Mouse (Mus musculus): ENCODE results near the gene Myrf.

The Myrf gene

DNA sequence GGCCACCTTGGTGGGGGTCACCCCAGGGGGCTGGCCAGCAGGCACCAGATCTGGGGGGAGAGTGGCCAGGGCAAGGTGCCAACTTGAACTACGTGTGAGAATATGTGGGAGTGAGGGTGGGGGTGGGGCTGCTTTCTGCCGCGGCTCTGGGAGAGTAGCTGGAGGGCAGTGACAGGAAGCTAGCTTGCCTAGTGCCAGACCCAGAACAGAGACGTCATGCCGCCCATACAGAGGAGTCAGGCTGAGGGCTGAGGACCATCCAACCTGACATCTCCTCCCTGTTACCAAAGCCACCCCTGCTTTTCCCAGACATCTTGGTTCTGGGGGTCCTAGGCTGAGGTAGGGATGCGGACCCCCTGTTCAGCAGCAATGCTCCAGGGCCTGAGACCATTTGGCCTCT lies 6.6 kb upstream of the Myrf start:
- no peak for DNase-seq

DNA sequence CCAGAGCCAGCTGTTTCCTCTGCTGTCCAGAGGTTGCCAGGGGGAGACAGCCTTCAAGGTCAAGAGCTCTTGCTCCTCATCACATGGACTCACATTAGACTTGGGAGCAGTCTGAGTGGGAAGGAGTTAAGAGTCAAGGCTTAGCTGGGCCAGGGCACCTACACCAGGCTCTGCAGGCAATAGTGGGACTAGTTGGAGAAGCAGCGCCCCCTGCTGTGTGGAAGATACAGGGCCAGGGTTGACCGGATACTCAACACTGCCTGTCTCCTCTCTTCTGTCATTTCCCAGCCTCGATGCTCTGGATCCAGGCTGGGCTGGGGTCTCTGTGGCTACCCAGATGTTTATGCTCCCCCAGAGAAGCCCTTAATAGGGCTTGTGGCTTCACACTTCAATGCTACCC lies 3.6 kb upstream of the Myrf start:
- DNase-seq: peak; percentile 28

DNA sequence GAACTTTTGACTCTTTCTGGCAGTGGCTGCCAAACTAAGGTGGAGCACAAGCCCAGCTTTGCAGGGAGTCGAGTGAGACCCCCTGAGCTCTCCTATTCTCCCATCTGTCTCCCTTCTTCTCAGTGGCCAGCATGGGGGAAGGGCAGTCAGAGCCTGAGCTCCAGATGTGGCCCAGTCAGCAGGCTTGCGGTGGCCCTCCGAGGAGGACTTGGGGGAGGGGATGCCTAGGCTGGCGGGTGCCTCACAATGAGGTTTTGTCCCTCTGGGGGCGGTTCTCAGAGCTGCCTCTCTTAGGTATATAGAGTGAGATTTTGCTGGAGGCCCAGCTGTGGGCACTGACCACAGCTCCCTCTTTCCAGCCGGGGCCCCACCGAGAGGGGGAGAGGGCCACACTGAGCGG lies 2.4 kb upstream of the Myrf start:
- DNase-seq: no peak

DNA sequence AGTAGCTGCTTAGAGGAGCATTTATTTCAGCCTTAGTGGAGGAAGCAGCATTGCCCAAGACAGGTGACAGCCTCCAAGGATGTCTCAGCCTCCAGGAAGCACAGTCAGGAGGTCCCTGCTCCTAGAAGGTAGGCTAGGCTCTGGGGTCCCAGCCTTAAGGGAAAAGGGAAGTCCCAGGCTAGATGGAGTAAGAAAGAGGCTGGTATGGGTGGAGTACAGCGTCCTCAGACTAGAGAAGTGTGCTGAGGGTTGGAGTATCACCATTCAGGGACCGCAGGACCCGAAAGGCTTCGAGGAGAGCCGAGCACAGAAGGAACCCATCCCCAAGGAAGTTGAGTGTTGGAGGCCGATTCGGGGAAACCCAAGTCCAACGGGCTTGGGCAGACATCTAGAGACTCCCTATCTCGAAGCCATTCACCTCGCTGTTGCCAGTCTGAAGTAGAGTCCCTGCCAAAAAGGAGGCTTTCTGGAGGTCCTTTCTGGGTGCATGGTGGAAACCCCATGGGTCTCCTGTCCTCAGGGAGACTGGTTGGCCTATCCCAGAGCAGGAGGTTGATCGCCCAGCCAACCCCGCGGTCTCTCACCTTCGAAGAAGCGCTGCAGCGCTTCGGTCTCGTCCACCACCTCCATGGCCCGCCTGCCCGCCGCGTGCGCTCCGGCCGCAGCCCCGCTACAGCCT lies 434 bp downstream of the Myrf start:
- DNase-seq: no peak

DNA sequence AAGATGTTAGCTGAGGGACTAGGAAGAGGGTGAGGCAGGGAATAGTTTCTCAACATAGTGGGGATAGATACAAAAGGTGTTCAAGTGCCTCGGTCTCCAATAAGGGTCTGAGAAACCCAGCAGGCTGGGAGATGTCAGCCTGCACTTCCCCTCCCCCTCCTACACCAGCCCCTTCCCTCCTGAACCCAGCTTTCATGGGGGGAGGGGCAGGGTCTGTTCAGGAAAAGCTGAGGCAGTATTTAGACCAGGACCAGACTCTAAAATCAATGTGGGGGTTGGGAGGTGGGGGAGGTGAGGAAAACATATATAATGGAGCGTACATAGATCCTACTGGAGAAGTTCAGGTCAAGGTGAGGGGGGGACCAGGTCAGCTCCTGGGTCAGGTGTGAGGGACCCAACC lies 1.1 kb downstream of the Myrf start:
- no peak for DNase-seq

DNA sequence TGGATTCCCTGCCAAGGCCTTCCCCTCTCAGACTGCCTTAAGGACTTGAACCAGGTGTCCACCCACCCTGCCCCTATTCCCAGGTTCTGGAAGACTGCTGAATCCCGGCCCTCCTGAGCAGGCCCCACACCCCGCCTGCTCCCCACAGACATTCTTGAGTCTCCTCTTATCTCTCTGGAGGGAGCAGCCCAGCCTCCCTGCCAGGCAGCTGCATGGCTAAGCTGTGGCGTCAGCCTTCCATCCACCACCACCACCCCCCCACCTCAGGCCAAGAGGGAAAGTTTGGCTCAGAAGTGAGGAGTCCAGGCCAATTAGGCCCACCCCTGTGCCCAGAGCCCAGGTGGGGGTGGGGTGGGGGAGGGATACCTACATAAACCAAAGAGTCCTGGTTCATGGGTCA lies 2.1 kb downstream of the Myrf start:
- DNase-seq: no peak

DNA sequence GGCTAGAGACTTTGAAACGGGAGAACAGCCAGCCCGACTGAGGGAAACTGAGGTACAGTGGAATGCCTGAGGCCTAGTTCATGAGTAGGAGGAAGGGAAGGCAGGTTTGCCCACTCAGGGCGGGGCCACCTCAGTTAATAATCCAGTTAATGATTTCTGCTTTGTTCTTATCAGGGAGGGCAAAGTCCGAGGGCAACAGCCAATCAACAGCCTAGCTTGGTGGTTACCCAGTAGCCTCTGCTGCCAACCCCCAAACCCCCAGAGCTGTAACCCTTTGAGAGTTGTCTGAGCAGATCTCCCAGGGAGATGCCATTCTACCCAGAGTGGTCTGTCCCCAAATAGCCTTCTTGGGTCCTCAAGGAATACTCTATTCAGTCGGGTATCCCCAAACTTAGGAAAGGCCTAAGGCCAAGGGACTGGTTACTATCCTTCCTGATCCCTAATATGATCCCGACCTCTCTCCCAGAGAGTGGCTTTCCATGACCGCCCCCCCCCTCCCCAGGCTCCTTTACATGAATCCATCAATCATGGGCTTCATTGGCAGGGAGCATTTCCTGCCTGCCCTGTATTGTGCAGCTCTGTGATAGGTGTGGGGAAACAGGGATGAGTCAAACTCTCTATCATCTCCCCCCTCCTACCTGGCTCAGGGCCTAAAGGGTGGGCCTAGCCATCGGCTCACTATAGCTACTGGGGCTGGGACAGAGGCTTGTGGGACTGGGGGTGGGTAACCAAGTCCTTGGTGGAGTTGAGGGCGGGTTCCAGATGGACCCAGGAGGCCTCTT lies 4.6 kb downstream of the Myrf start:
- DNase-seq: no peak

DNA sequence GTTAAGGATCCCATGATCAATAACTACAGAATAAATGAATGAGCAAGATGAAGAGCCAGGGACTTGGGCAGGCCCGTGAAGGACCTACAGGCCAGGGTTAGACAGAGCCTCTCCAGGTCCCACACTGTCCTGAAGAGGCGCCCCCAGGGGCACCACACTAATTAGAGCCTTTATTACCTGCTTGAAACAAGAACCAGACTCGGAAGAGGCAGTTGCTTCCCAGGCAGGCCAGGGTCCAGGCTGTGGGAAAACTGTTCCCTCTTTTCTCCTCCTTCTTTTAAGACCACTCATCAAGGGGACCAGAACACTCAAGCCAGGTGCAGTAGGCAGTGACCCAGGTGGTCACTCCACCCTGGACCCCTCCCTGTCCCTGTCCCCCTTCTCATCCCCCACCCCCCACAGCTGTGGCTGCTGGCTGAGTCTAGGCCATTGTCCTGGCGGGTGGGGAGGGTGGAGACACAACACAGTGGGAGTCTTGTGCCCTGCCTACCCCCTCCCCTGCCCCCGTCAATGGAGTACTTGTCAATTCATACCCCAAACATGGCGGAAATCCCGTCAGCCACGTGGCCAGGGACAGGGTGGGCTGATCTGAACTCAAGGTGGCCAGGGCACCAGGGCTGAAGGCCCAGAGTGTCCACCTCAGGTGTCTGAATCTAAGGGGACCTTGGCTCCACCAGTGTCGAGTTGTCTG lies 8.1 kb downstream of the Myrf start:
- no peak for DNase-seq

DNA sequence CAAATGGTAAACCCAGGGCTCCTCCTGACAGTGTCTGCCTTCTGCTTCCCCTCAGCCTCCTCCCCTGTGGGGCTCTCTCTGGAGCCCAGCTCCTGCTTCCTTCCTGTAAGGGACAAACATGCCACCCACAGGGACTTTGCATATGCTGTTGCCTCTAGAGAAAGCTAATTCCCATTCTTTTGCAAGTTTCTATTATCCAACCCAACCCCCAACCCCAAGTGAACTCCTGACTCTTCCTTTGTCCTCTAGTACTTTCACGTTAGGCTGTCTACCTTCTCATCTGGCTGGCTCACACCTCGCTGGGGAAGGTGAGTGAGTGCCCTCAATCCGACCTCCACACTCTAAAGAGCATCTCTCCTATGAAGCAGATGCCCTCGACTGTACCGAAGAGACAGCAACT lies 8.7 kb downstream of the Myrf start:
- no peak for DNase-seq

DNA sequence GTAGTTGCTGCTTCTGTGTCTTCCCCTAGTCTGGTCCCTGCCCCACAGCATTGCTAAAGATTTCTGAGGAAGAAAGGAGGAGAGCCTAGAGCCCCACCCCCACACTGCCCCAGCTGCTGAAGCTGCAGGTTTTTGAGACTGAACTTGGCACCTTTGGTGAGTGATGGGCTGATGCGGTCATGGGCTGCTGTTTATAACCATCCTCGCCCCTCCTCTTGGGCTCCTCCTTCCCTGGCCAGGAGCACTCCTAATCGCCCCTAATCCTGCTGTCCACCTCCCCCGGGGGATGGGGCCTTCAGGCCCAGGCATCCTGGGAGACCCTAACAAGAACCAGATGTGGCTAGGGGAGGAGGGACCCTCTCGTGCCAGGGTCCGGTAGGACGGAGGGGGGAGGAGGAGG lies 9.5 kb downstream of the Myrf start:
- no peak for DNase-seq

DNA sequence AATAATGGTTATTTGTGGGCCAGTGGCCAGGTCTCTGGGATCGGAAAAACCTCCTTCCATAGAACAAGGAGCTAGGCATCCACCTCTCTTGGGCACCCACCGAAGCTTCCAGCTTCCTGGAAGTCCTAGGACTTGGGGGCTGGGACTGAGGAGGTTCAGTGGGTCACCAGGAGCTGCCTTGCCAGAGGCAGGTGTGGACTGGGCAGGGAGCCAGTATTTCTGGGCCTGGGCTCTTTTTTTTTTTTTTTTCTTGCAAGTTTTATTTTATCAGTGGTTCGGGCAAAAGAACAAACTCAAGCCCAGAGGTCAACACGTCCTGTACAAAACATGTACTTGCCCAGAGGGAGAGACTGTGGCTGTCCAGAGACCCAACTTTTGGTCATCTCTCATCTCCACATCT lies 14.8 kb downstream of the Myrf start:
- no peak for DNase-seq

DNA sequence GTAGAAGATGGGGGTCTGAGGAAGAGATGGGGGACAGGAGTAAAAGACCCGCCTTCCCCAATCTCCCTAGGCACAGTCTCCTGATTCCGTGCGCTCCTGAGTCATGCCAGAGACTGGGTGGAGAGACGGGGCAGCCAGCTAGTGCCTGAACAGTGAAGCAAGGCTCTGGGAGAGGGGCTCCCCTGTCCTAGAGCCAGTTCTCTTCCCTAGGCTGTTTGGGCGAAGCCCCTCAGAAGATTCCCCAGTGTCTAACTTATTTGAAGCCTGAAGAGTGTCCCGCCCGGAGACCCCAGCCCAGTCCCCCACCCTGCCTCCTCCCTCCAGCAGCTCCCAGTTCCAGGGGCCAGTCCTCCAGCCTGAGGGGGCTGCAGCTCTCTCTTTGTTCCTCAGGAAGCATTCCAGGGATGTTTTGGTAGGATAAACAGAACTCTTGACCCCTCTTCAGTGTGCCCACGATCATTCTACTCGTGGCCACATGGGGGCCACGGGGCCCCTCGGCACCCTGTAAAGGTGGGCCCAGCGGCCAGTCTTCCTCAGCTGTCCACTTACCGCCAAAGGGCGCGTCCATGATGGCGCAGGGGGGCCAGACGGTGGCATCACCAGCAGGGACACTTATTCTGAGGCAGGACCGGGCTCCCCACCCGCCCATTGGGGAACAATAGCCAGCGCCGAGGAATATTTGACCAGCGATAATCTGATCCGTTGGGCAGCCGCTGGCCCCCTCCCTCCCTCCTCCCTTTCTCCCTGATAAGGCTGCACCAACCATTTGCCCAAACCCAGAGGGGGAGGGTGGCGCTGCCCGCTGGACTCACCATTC lies 15.7 kb downstream of the Myrf start:
- DNase-seq: no peak

DNA sequence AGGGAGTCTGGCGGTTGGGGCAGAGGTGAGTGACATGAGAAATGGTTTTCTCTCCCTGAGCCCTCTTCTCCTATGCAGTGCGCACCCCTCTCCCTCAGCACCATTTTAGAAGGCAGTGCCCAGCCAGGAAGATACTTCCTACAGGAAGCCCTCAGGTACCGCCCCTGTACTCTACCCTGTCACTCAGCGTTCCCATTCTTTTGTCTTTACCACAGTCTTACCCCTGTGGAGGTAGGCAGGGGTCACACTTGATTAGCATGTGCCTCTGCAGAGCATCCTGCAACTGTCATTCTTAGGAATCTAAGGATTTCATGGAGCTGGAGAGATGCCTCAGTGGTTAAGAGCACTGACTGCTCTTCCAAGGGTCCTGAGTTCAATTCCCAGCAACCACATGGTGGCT lies 17.0 kb downstream of the Myrf start:
- DNase-seq: no peak

DNA sequence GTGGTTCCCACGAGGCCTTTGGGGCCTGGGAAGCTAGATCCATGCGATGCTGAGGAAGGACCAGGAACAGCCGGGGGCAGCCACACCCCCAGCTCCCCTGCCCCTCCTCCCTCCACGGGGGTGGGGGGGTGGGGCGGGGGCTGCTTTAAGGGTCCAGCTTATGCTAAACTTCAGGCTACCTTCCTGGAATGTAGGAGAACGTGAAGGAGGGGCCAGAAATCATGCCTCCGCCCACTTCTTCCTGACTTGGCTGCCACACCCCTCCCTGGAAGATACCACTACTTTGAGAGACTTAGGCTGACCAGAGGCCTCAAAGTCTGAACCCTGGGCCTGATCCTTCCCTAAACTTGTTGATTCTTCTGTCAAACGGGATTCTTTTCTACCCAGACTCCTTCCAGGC lies 17.9 kb downstream of the Myrf start:
- DNase-seq: no peak

DNA sequence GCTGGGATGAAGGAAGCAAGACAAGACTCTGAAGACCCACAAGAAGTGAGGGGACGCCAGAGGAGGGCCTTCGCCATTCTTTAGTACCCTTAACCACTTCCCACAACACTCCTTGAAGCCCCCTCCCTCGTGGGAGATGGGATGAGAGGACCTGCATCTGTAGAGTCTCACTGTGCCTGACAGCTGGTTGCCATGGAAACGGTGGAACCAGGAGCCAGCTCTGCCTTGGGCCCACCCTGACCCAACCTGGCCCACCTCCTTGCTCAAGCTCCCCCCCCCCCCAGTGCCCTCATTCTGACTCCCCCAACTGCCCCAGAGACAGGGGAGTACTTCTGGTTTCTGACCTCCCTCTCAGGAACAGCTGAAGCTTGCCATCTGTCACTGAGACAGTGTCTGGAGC lies 19.0 kb downstream of the Myrf start:
- DNase-seq: no peak

DNA sequence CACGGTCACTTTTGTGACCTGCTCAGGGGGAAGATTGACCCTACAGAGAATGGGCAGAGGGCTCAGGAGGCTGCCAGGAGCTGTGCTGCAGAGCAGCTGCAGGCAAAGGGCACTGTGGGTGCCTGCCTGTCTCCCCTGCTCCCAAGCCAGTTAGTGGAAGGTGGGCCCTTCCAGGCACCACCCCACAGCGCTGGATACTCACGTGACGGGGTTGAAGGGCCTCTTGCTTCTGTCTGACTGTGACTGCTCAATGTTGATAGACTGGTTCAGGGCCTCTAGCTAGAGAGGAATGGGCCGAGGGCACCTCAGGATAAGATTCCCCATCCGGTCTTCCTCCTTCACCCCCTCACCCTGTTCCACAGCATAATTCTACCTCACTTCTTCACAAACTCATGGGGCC lies 21.0 kb downstream of the Myrf start:
- DNase-seq: no peak

DNA sequence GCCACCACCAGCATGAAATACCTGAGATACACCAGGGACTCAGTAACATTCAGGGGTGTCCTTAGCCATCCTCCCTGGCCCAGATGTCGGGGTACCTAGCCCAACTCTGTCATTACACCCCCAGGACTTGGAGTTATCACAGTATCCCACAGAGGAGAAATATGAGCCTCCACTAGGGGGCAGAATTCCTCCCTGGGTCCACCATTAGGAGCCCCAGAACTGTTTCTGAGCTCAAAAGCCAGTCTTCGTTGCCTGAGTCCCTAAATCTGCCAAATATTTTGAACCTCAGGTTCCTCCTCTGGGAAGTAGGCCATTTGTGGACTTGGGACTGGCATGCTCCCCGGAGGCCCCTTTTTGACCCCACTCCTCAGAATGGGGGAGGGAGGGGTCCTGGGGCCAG lies 21.4 kb downstream of the Myrf start:
- DNase-seq: peak; percentile 42

DNA sequence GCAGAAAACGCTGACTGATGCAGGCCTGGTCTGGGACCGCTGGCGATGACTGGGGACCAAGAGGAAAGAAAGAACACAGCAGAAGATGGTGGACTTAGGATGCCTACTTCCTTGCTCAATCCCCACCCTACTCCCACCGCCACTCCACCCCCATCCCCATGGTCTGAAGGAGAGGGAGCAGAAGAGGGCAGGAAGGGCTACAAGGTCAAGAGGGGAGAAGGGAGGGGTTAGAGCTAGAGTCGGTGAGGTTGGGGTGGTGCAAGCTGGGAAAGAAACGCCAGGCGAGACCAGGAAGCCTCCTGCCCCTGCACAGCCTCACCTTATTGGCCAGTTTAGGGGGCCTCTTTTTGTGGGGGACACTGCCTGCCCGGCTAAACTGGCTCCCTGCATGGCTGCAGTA lies 24.4 kb downstream of the Myrf start:
- no peak for DNase-seq

DNA sequence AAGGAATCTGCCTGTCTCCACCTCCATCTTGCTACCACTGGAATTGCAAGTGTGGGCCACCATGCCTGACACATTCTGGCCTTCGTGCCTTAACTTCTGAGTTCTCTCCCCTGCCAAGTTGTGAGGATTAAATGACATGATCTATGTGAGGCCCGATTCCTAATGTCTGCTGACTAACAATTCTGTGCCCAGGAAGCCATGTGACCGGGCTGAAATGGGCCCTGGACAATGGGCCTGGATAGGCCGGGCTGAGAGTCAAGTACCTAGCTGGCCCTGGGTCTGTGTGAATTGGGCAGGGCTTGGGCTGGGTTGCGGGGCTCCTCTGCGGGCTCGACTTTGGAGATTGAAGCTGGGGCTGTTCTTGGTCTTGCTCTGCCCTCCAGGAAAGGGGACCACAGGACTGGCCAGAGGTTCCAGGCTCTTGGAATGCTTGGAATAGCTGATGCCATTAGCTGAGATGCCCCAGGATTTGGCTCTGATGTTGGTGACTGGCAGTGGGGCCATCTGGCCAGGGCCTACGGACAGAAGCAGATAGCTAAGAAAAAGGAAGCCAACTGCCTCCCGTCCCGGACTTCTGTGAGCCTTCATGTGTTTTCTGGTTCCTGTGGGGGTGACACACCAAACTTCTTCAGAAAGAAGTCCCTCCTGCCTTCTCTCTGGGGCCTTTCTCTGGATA lies 26.6 kb downstream of the Myrf start:
- DNase-seq: no peak

DNA sequence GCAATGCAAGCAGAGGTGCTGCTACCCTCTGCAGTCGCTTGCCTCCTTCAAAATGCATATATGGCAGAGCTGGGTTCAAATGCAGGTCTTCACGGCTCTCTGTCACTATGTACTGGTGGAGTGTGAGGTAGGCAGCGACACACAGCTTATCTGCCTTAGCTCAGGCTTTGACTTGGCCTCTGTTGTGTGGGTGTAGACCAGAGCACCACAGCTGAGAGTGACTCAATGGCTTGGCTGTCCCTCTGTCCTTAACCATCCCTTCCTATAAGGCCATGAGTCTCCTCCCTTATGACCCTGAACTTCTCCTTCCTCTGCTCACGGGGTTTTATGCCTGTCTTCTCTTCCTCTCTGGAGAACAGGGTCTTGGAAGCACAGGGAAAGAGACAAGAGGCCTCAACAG lies 29.7 kb downstream of the Myrf start:
- DNase-seq: no peak

DNA sequence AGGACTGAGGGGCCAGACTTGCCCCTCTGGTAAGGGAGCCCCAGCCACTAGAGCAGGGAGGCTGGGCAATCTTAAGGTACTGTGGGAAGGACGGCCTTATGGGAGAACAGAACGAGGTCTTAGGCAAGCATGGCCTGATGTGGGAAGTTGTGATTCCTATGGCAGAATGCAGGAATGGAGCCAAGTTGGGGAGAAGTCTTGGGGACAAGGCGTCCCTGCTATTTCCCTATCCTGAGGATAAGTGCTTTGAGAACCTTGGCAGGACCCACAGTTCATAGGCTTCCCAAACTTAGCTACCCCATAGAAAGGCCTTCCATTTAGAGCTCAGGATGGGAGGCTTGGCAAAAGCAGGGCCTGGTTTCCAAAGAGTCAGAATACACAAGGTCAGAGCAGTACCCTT lies 31.7 kb downstream of the Myrf start:
- DNase-seq: no peak

DNA sequence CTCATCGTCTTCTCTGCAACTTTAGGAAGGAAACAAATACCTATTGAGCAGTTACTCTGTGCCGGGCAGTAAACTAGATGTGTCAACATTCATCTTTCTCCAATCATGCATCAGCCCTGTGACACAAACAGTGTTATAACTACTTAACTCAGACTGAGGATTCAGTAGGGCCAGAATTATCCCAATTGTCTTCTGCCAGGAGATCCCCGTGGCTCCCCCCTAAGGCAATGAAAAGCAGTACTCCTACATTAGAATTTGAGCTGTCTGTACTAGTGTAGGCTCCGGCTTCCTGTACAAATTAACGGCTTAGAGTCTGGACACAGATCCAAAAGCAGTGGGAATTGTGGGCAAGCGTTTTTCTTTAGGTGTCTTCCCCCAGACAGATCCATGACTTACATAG lies 35.5 kb downstream of the Myrf start:
- DNase-seq: no peak

DNA sequence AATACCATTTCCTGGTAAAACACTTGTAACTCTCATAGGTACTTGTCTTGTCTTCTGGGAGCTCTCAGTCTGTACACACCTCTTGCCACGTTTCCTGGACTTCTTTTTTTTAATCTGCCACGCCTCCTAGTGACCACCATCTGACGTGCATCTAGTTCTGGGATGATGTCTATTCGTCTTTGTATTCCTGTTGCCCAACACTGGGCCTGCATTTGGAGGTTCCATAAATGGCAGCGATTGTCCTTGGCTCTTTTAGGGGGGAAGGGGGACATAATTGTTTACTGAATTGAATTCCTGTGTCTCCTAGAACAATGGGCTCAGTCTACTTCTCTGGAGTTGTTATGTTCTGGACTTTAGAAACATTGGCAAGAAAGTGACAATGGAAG lies 35.9 kb downstream of the Myrf start:
- peak; percentile 25 for DNase-seq
